Mouse (Mus musculus): ENCODE data around the gene Gm27021. TPM values are rescaled to one million over a fixed set of nuclear protein-coding genes. Genes with fewer than 3 reads are reported as not detected.

The Gm27021 gene
- total and polyA plus RNA-seq, 3 experiments, result 0.21 to 0.54 TPM; not detected in 1

DNA sequence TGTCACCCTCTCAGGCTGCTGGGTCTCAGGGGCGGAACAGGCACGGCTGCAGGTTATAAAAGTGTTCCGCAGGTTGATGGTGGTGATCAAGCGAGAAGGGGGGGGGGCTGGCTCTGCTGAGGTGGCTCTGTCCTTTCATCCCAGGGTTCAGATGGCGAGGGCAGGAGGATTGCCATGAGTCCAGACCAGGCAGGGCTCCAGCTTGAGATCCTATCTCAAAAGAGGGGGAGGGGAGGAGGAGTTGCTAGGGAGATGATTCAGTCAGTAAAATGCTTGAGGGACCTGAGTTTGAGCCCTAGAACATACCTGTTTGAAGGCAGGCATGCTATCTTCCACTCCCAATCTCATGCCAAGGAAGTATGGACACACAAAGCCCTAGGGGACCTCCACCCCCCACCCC, 107.3 kb downstream of the Gm27021 start:
- H3K4me1 ChIP-seq (ENCODE audit: control insufficient read depth in 1 of 2, insufficient read depth in 2 of 2, low read length in 2 of 2), result peaks cover 3 to 33% of the 10 kb centered on the region in 2 experiments; a peak in 3 of 4 replicates
- H3K27ac ChIP-seq (ENCODE audit: control insufficient read depth, low read depth, low read length), result no peak overlapping the region
- TF ChIP-seq MYB (IDR thresholded peaks at IDR 0.05; ENCODE audit: low read depth, low read length), result no peak
- H3K36me3 ChIP-seq (ENCODE audit: control insufficient read depth in 1 of 2, insufficient read depth in 2 of 2, low read length in 2 of 2), result peaks cover 6 to 26% of the 10 kb centered on the region in 2 experiments; a peak in 3 of 4 replicates
- no peaks in the 10 kb centered on the region for H3K9me3 ChIP-seq (replicated peaks; ENCODE audit: insufficient read depth, low read length)
- no peak for DNase-seq (ENCODE audit: low read depth, low spot score)
- no peak overlapping the region for H3K9ac ChIP-seq (ENCODE audit: control insufficient read depth, low read depth, low read length, poor library complexity, severe bottlenecking)
- peaks cover 47% of the 10 kb centered on the region for H3K79me2 ChIP-seq (ENCODE audit: control insufficient read depth, insufficient read depth, low read length, poor library complexity)
- H3K27me3 ChIP-seq (ENCODE audit: control insufficient read depth in 1 of 2, insufficient read depth in 2 of 2, low read length in 2 of 2), result no peaks in the 10 kb centered on the region
- H3K4me3 ChIP-seq (ENCODE audit: control insufficient read depth in 1 of 2, insufficient read depth in 1 of 2, low read depth in 2 of 2, low read length in 2 of 2), result no peak overlapping the region

DNA sequence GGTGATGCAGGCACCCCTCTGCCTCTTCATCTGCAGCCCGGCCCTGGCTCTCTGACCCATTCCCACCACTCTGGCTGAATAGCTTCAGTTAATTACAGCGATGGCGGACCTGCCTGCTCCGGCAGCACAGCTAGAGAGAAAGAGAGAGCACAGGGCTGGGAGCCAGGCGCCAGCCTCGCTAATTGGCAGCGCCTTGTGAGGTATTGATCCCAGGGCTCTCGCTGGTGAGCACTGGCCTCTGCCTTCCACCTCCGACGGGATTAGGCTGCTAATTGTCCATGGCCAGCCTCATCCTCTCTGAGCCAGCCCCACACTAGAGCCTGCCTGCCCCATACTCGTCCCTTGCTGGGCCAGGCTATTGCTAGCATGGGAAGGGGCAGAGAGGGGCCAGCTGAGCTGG, 108.2 kb downstream of the Gm27021 start:
- TF ChIP-seq BHLHE40 (IDR thresholded peaks at IDR 0.05; ENCODE audit: borderline replicate concordance, low read depth, low read length) (no peak), ETS1 (IDR thresholded peaks at IDR 0.05; ENCODE audit: low read depth, low read length) (no peak), MEF2A (IDR thresholded peaks at IDR 0.05; ENCODE audit: extremely low read depth, insufficient replicate concordance, low read depth, low read length, poor library complexity, severe bottlenecking) (no peak)
- Histone ChIP-seq H3K36me3 (ENCODE audit: control insufficient read depth in 1 of 2, insufficient read depth in 2 of 2, low read length in 2 of 2) (peaks cover 0 to 24% of the 10 kb centered on the region in 2 experiments; a peak in 3 of 4 replicates), H3K27ac (ENCODE audit: control insufficient read depth, low read depth, low read length) (no peak overlapping the region), H3K9me3 (replicated peaks; ENCODE audit: insufficient read depth, low read length) (no peaks in the 10 kb centered on the region), H3K4me3 (ENCODE audit: control insufficient read depth in 1 of 2, insufficient read depth in 1 of 2, low read depth in 2 of 2, low read length in 2 of 2) (no peak overlapping the region), H3K4me1 (ENCODE audit: control insufficient read depth in 1 of 2, insufficient read depth in 2 of 2, low read length in 2 of 2) (peaks cover 3 to 33% of the 10 kb centered on the region in 2 experiments; a peak in 3 of 4 replicates), H3K9ac (ENCODE audit: control insufficient read depth, low read depth, low read length, poor library complexity, severe bottlenecking) (no peak overlapping the region), H3K79me2 (ENCODE audit: control insufficient read depth, insufficient read depth, low read length, poor library complexity) (peaks cover 54% of the 10 kb centered on the region), H3K27me3 (ENCODE audit: control insufficient read depth in 1 of 2, insufficient read depth in 2 of 2, low read length in 2 of 2) (no peaks in the 10 kb centered on the region)
- no peak for DNase-seq (ENCODE audit: low read depth, low spot score)

Other genes starting within 250 kb of the Gm27021 start
- gene Gins2, start 78.8 kb downstream of the Gm27021 start, total RNA-seq (2012; rRNA removed), result 46.1 and 49.3 TPM in 2 replicates
- gene Gins2, start 78.8 kb downstream of the Gm27021 start, polyA plus RNA-seq (2012; ENCODE audit: insufficient read depth in 1 of 2, insufficient read length in 2 of 2, low read depth in 1 of 2, low replicate concordance in 2 of 2, missing spikeins in 1 of 2), result 100 to 1,000 TPM in 1 of 2 experiments, 10 to 100 TPM in 1; 39.6 to 150 TPM
- gene 1190005I06Rik, start 20.4 kb downstream of the Gm27021 start, total RNA-seq (2012; rRNA removed), result 2.0 and 2.3 TPM in 2 replicates
- 1 to 10 TPM in 1 of 2 experiments, not detected in 1; 2.1 TPM for gene 1190005I06Rik, start 20.4 kb downstream of the Gm27021 start, polyA plus RNA-seq (2012; ENCODE audit: insufficient read depth in 1 of 2, insufficient read length in 2 of 2, low read depth in 1 of 2, low replicate concordance in 2 of 2, missing spikeins in 1 of 2)
- gene Cox4i1, start 143 bp upstream of the Gm27021 start, total RNA-seq (2012; rRNA removed), result 1,299 and 1,431 TPM in 2 replicates
- gene Cox4i1, start 143 bp upstream of the Gm27021 start, polyA plus RNA-seq (2012; ENCODE audit: insufficient read depth in 1 of 2, insufficient read length in 2 of 2, low read depth in 1 of 2, low replicate concordance in 2 of 2, missing spikeins in 1 of 2), result 1,000 to 10,000 TPM; 1,011 to 2,173 TPM
- 180 and 187 TPM in 2 replicates for gene Emc8, start 494 bp upstream of the Gm27021 start, total RNA-seq (2012; rRNA removed)
- gene Emc8, start 494 bp upstream of the Gm27021 start, polyA plus RNA-seq (2012; ENCODE audit: insufficient read depth in 1 of 2, insufficient read length in 2 of 2, low read depth in 1 of 2, low replicate concordance in 2 of 2, missing spikeins in 1 of 2), result 100 to 1,000 TPM in 1 of 2 experiments, not detected in 1; 269 TPM
- gene Irf8, start 68.3 kb upstream of the Gm27021 start, total RNA-seq (2012; rRNA removed), result not detected in 2 replicates
- not detected for gene Irf8, start 68.3 kb upstream of the Gm27021 start, polyA plus RNA-seq (2012; ENCODE audit: insufficient read depth in 1 of 2, insufficient read length in 2 of 2, low read depth in 1 of 2, low replicate concordance in 2 of 2, missing spikeins in 1 of 2)

Measured in MEL (cell line).